ENCODE assay signal across 20 mouse cellular contexts in the genomic region with DNA sequence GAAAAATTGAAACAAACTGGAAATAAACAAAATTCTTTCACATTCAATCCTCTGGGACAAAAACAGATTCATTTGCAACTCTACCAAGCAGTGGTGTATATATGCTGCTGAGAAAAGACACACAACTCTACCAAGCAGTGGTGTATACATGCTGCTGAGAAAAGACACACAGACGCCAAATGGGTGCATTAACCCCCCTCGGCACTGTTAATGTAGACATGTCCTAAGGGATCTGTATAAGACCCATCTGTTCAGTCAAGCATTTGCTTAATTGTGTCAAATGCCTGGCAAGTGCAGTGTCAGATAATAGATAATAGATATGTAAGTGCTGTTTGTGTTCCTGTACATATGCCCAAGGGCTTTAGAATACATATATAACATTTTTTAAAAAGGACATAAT.
DNase-seq lines count a peak whose midpoint lies in the region; ATAC-seq lines count a peak whose summit lies in the region.
"Had no signal": no experiment of that assay in that cellular context is flagged by ENCODE, and none has a peak within 500 bp of the region (broad histone marks: within the 10 kb centered on the region; RNA-seq: fewer than 3 reads in every experiment).

No protein-coding gene starts in this region.

- no peak overlapping the region for H3K9ac ChIP-seq in forebrain, embryonic 14.5 days (ENCODE audit: low read length)
- no peak overlapping the region for H3K9ac ChIP-seq in forebrain, embryonic 13.5 days
- H3K9ac ChIP-seq in neural tube, embryonic 11.5 days (ENCODE audit: low read length), result no peak overlapping the region
- no peak overlapping the region for H3K9ac ChIP-seq in embryonic facial prominence, embryonic 14.5 days (ENCODE audit: low read depth, low read length)
- H3K9ac ChIP-seq: embryonic facial prominence, embryonic 12.5 days; forebrain, embryonic 15.5 days; heart, embryonic 15.5 days had no signal

- H3K27me3 ChIP-seq in forebrain, embryonic 14.5 days (replicated peaks; ENCODE audit: control insufficient read depth, insufficient read depth, low read length), result no peaks in the 10 kb centered on the region
- H3K27me3 ChIP-seq in forebrain, embryonic 13.5 days, result no peaks in the 10 kb centered on the region
- H3K27me3 ChIP-seq in neural tube, embryonic 11.5 days (ENCODE audit: control insufficient read depth, insufficient read depth, low read length), result no peaks in the 10 kb centered on the region
- H3K27me3 ChIP-seq in embryonic facial prominence, embryonic 14.5 days (replicated peaks; ENCODE audit: control insufficient read depth, insufficient read depth, low read length), result no peaks in the 10 kb centered on the region
- H3K27me3 ChIP-seq: CH12.LX; embryonic facial prominence, embryonic 12.5 days; forebrain, embryonic 15.5 days; heart, embryonic 15.5 days had no signal

- 0 out of 2 replicates have a peak, but pooled peaks have one; percentile 42 for ATAC-seq in forebrain, embryonic 14.5 days
- no peak for ATAC-seq in forebrain, embryonic 13.5 days
- peak; percentile 36; the same call in 1 of the 2 replicates for ATAC-seq in neural tube, embryonic 11.5 days (ENCODE audit: insufficient read depth, low FRiP score, low TSS enrichment)
- no peak for ATAC-seq in embryonic facial prominence, embryonic 14.5 days (ENCODE audit: low read depth)
- ATAC-seq: forebrain, embryonic 15.5 days; intestine, postnatal 0 days had no signal

- 59% methylated on average over 2 of the region's 2 CpGs for WGBS in forebrain, embryonic 14.5 days
- WGBS in forebrain, embryonic 13.5 days, result 72% methylated on average over 2 of the region's 2 CpGs
- 64% methylated on average over 2 of the region's 2 CpGs for WGBS in neural tube, embryonic 11.5 days
- WGBS in embryonic facial prominence, embryonic 14.5 days, result 69% methylated on average over 2 of the region's 2 CpGs

- H3K36me3 ChIP-seq in forebrain, embryonic 14.5 days (ENCODE audit: control insufficient read depth, insufficient read depth, low read length), result no peaks in the 10 kb centered on the region
- H3K36me3 ChIP-seq in forebrain, embryonic 13.5 days (ENCODE audit: poor library complexity, severe bottlenecking), result no peaks in the 10 kb centered on the region
- no peaks in the 10 kb centered on the region for H3K36me3 ChIP-seq in neural tube, embryonic 11.5 days (ENCODE audit: control insufficient read depth, insufficient read depth, low read length)
- no peaks in the 10 kb centered on the region for H3K36me3 ChIP-seq in embryonic facial prominence, embryonic 14.5 days (ENCODE audit: control insufficient read depth, insufficient read depth, low read length)
- H3K36me3 ChIP-seq: embryonic facial prominence, embryonic 12.5 days; forebrain, embryonic 15.5 days; heart, embryonic 15.5 days had no signal

- H3K27ac ChIP-seq in forebrain, embryonic 14.5 days (ENCODE audit: low read depth, low read length), result no peak overlapping the region
- H3K27ac ChIP-seq in forebrain, embryonic 13.5 days, result no peak overlapping the region
- no peak overlapping the region for H3K27ac ChIP-seq in neural tube, embryonic 11.5 days (ENCODE audit: low read depth, low read length)
- no peak overlapping the region for H3K27ac ChIP-seq in embryonic facial prominence, embryonic 14.5 days (replicated peaks; ENCODE audit: low read depth, low read length)
- H3K27ac ChIP-seq: embryonic facial prominence, embryonic 12.5 days; forebrain, embryonic 15.5 days; heart, adult 2 months; heart, embryonic 15.5 days had no signal

- H3K4me1 ChIP-seq in forebrain, embryonic 14.5 days (ENCODE audit: control insufficient read depth, insufficient read depth, low read length), result no peaks in the 10 kb centered on the region
- H3K4me1 ChIP-seq in forebrain, embryonic 13.5 days, result no peaks in the 10 kb centered on the region
- no peaks in the 10 kb centered on the region for H3K4me1 ChIP-seq in neural tube, embryonic 11.5 days (ENCODE audit: control insufficient read depth, insufficient read depth, low read length)
- no peaks in the 10 kb centered on the region for H3K4me1 ChIP-seq in embryonic facial prominence, embryonic 14.5 days (ENCODE audit: control insufficient read depth, insufficient read depth, low read length)
- H3K4me1 ChIP-seq: embryonic facial prominence, embryonic 12.5 days; forebrain, embryonic 15.5 days; heart, embryonic 15.5 days had no signal

- no peak overlapping the region for H3K4me3 ChIP-seq in forebrain, embryonic 14.5 days (ENCODE audit: low read depth, low read length)
- no peak overlapping the region for H3K4me3 ChIP-seq in forebrain, embryonic 13.5 days
- H3K4me3 ChIP-seq in neural tube, embryonic 11.5 days (ENCODE audit: low read depth, low read length), result no peak overlapping the region
- H3K4me3 ChIP-seq in embryonic facial prominence, embryonic 14.5 days (ENCODE audit: low read depth, low read length), result no peak overlapping the region
- H3K4me3 ChIP-seq: embryonic facial prominence, embryonic 12.5 days; forebrain, embryonic 15.5 days; heart, adult 2 months; heart, embryonic 15.5 days had no signal

- H3K9me3 ChIP-seq in forebrain, embryonic 14.5 days (replicated peaks; ENCODE audit: control insufficient read depth, low read length), result no peaks in the 10 kb centered on the region
- H3K9me3 ChIP-seq in forebrain, embryonic 13.5 days (replicated peaks), result no peaks in the 10 kb centered on the region
- no peaks in the 10 kb centered on the region for H3K9me3 ChIP-seq in neural tube, embryonic 11.5 days (ENCODE audit: control insufficient read depth, low read length)
- no peaks in the 10 kb centered on the region for H3K9me3 ChIP-seq in embryonic facial prominence, embryonic 14.5 days (ENCODE audit: control insufficient read depth, low read length)
- H3K9me3 ChIP-seq: embryonic facial prominence, embryonic 12.5 days; forebrain, embryonic 15.5 days; heart, embryonic 15.5 days had no signal

- no peak for DNase-seq in forebrain, embryonic 14.5 days (ENCODE audit: low spot score)
- DNase-seq in neural tube, embryonic 11.5 days (ENCODE audit: low spot score), result no peak
- DNase-seq in neural tube, embryonic 10.5 days (ENCODE audit: extremely low spot score, low spot score), result no peak
- DNase-seq in embryonic facial prominence, embryonic 14.5 days (ENCODE audit: low spot score), result peak; percentile 0
- DNase-seq in retina, postnatal 1 day, result peak; percentile 13
- no peak for DNase-seq in thymus, postnatal 10 days (ENCODE audit: low spot score in 2 of 2)
- DNase-seq: adrenal gland, adult 2 months; adrenal gland, postnatal 25 days; cerebellum, adult 2 months; cerebellum, postnatal 10 days; gastrocnemius, postnatal 14 days; heart, adult 2 months; heart, postnatal 14 days had no signal

- H3K4me2 ChIP-seq in forebrain, embryonic 14.5 days (ENCODE audit: low read length), result no peak overlapping the region
- no peak overlapping the region for H3K4me2 ChIP-seq in forebrain, embryonic 13.5 days
- no peak overlapping the region for H3K4me2 ChIP-seq in neural tube, embryonic 11.5 days (ENCODE audit: low read depth)
- no peak overlapping the region for H3K4me2 ChIP-seq in embryonic facial prominence, embryonic 14.5 days (ENCODE audit: low read depth, low read length)
- H3K4me2 ChIP-seq: embryonic facial prominence, embryonic 12.5 days; forebrain, embryonic 15.5 days; heart, embryonic 11.5 days; heart, embryonic 15.5 days had no signal

Comparison
In these comparisons a context has a peak if more than half of its experiments do, and no peak if none do; other contexts are left out.
1. ATAC-seq: peak in forebrain, embryonic 14.5 days (single experiment) and neural tube, embryonic 11.5 days (single experiment); none in forebrain, embryonic 13.5 days (single experiment) and embryonic facial prominence, embryonic 14.5 days (single experiment).
2. DNase-seq: peak in embryonic facial prominence, embryonic 14.5 days (single experiment) and retina, postnatal 1 day (single experiment); none in forebrain, embryonic 14.5 days (single experiment), neural tube, embryonic 11.5 days (single experiment), neural tube, embryonic 10.5 days (single experiment) and thymus, postnatal 10 days (0 of 2).